Mouse (Mus musculus): Measurements from ENCODE around the gene Gm11541. TPM values are rescaled to one million over a fixed set of nuclear protein-coding genes. Genes with fewer than 3 reads are reported as not detected.
"Not testable (repeated sequence)": the region's sequence is repeated elsewhere in the genome, so short reads cannot be mapped to it uniquely, and the experiment has no call there.

Gm11541 gene
- polyA plus RNA-seq, 1 experiment from 2014 or later: not detected

DNA sequence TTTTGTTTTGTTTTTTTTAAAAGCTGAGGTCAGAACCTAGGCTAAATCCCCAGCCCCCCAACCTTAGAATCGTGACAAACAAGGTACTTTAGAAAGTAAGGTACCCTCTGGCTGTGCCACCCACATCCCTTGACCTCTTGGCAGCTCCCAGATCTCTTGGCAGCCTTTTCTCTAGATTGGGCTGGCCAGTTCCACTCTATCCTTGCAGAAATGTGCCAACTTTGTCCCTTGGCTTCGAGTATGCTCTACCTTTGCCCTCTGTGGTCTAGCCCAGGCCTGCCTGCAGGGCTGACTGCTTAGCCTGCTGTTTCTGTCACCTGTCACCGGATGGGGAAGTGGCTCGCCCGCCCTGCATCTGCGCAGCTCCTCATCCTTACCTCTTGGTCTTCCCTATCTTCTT, 39.0 kb downstream of the Gm11541 start:
- no peak for ATAC-seq (replicated peaks; ENCODE audit: low FRiP score)
- WGBS: 83% methylated on average over 6 of the region's 6 CpGs

GRCm38 (mm10) chr11:94661344-94661743, 43.0 kb downstream of the Gm11541 start:
- peaks cover 19% of the 10 kb centered on the region; the same call in 1 of the 2 replicates for H3K36me3 ChIP-seq (ENCODE audit: control insufficient read depth, insufficient read depth, low read length)
- no peaks in the 10 kb centered on the region for H3K4me1 ChIP-seq (replicated peaks; ENCODE audit: control insufficient read depth, insufficient read depth, low read length)
- no peak overlapping the region for H3K4me3 ChIP-seq (ENCODE audit: low read depth, low read length)
- H3K9ac ChIP-seq (ENCODE audit: low read depth, low read length): no peak overlapping the region
- no peaks in the 10 kb centered on the region for H3K27me3 ChIP-seq (replicated peaks; ENCODE audit: control insufficient read depth, insufficient read depth, low read length)
- 67% methylated on average over 1 of the region's 1 CpGs for WGBS
- no peak for DNase-seq (ENCODE audit: low spot score)
- ATAC-seq (replicated peaks; ENCODE audit: low FRiP score): no peak
- no peak overlapping the region for H3K27ac ChIP-seq (ENCODE audit: low read depth, low read length)
- no peaks in the 10 kb centered on the region for H3K9me3 ChIP-seq (ENCODE audit: control insufficient read depth, low read length)
- H3K4me2 ChIP-seq: no peak overlapping the region

More for the DNA sequence above, 39.0 kb downstream of the Gm11541 start:
- Histone ChIP-seq H3K27ac (ENCODE audit: low read depth, low read length) (no peak overlapping the region), H3K27me3 (replicated peaks; ENCODE audit: control insufficient read depth, insufficient read depth, low read length) (no peaks in the 10 kb centered on the region), H3K9me3 (ENCODE audit: control insufficient read depth, low read length) (no peaks in the 10 kb centered on the region), H3K4me1 (replicated peaks; ENCODE audit: control insufficient read depth, insufficient read depth, low read length) (no peaks in the 10 kb centered on the region), H3K4me3 (ENCODE audit: low read depth, low read length) (no peak overlapping the region), H3K36me3 (ENCODE audit: control insufficient read depth, insufficient read depth, low read length) (peaks cover 38% of the 10 kb centered on the region), H3K4me2 (no peak overlapping the region), H3K9ac (ENCODE audit: low read depth, low read length) (no peak overlapping the region)
- DNase-seq (ENCODE audit: low spot score): no peak

DNA sequence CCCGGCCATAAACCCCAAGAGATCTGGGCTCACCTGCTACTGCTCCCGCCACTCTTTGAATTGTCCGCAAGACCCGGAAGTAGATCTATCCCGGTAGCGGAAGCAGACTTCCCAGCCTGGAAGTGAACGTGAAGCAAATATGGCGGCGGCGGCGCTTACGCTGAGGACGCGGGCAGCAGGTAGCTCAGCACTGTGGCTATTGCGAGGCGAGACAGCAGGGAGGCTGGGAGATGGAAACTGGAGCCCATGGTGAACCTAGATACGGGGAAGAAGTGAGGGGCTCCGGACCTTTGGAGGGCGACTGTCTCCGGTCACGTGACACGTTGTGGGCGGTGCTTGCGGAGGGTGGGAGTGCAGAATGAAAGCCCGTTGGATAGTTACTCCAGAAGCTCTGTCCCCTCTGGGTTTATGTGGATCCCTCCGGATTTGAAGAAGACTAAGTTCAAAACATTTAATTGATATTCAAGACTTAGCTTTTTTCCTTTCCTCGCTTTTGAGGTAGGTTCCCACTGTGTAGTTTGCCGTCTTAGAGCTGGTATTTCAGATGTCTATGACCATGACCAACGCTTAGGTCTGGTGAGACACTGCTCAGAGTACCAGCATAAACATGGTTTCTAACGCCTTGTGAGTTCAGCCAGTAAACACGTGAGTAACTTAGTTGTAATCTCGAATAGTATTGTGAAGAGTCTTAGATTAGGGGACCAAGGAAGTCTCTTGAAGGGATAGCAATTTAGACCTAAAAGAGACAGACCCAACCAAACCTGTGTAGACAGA, 50.4 kb downstream of the Gm11541 start, which contains the start of the genes Mrpl27 and Eme1:
Gene Mrpl27, plus strand, starts transcription at position 105 of the 774 bp plus-strand sequence.
Gene Eme1, minus strand, starts transcription at position 302 of the 774 bp plus-strand sequence.
- Histone ChIP-seq H3K4me2 (peak within 1 kb of the TSS; percentile 87), H3K9me3 (ENCODE audit: control insufficient read depth, low read length) (no peaks in the 10 kb centered on the region), H3K27ac (ENCODE audit: low read depth, low read length) (peak within 1 kb of the TSS; percentile 92), H3K27me3 (replicated peaks; ENCODE audit: control insufficient read depth, insufficient read depth, low read length) (no peaks in the 10 kb centered on the region), H3K4me3 (ENCODE audit: low read depth, low read length) (peak within 1 kb of the TSS; percentile 81), H3K4me1 (replicated peaks; ENCODE audit: control insufficient read depth, insufficient read depth, low read length) (peaks cover 5% of the 10 kb centered on the region; the same call in 1 of the 2 replicates), H3K36me3 (ENCODE audit: control insufficient read depth, insufficient read depth, low read length) (peaks cover 9% of the 10 kb centered on the region; the same call in 1 of the 2 replicates), H3K9ac (ENCODE audit: low read depth, low read length) (peak within 1 kb of the TSS; percentile 85)
- peak; percentile 84 for DNase-seq (ENCODE audit: low spot score)
- ATAC-seq (replicated peaks; ENCODE audit: low FRiP score): peak; percentile 89
- 1% methylated on average over 32 of the region's 32 CpGs for WGBS

DNA sequence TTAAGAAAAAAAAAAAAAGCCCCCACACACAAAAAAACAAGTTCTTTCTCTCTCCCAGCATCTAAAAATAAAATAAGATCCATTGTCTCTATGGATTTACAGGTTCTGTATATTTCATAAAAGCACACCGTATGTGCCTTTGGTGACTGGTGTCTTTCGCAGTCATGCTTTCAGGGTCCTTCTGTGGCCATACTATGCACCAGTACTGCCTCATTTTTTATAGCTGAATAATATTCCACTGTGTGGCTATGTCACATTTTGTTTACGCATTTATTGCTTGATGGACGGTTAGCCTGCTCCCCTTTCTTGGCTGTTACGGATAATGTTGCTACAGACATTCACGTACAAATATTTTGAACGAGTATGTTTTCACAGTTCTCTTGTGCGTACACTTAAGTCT, 51.3 kb downstream of the Gm11541 start:
- no peak for DNase-seq (ENCODE audit: low spot score)
- peak overlapping the region; percentile 92 for H3K27ac ChIP-seq (ENCODE audit: low read depth, low read length)
- peaks cover 8% of the 10 kb centered on the region; the same call in 1 of the 2 replicates for H3K36me3 ChIP-seq (ENCODE audit: control insufficient read depth, insufficient read depth, low read length)
- 36% methylated on average over 8 of the region's 8 CpGs for whole genome bisulfite sequencing
- peak overlapping the region; percentile 81 for H3K4me3 ChIP-seq (ENCODE audit: low read depth, low read length)
- no peak for ATAC-seq (replicated peaks; ENCODE audit: low FRiP score)
- H3K4me1 ChIP-seq (replicated peaks; ENCODE audit: control insufficient read depth, insufficient read depth, low read length): peaks cover 5% of the 10 kb centered on the region; the same call in 1 of the 2 replicates
- H3K27me3 ChIP-seq (replicated peaks; ENCODE audit: control insufficient read depth, insufficient read depth, low read length): no peaks in the 10 kb centered on the region
- peak overlapping the region; percentile 87 for H3K4me2 ChIP-seq
- peak overlapping the region; percentile 85 for H3K9ac ChIP-seq (ENCODE audit: low read depth, low read length)
- no peaks in the 10 kb centered on the region for H3K9me3 ChIP-seq (ENCODE audit: control insufficient read depth, low read length)

- H3K4me3 ChIP-seq (ENCODE audit: low read depth, low read length); H3K27me3 ChIP-seq (replicated peaks; ENCODE audit: control insufficient read depth, insufficient read depth, low read length); H3K9ac ChIP-seq (ENCODE audit: low read depth, low read length); ATAC-seq (replicated peaks; ENCODE audit: low FRiP score); H3K27ac ChIP-seq (ENCODE audit: low read depth, low read length); H3K4me1 ChIP-seq (replicated peaks; ENCODE audit: control insufficient read depth, insufficient read depth, low read length); DNase-seq (ENCODE audit: low spot score); H3K4me2 ChIP-seq; H3K9me3 ChIP-seq (ENCODE audit: control insufficient read depth, low read length): not testable (repeated sequence)
- WGBS: 93% methylated on average over 5 of the region's 7 CpGs
- peaks cover 21% of the 10 kb centered on the region for H3K36me3 ChIP-seq (ENCODE audit: control insufficient read depth, insufficient read depth, low read length)
Measured at GRCm38 (mm10) chr11:94651241-94651640, 53.1 kb downstream of the Gm11541 start.

- Histone ChIP-seq H3K4me2 (no peak overlapping the region), H3K27me3 (replicated peaks; ENCODE audit: control insufficient read depth, insufficient read depth, low read length) (no peaks in the 10 kb centered on the region), H3K9ac (ENCODE audit: low read depth, low read length) (no peak overlapping the region), H3K4me1 (replicated peaks; ENCODE audit: control insufficient read depth, insufficient read depth, low read length) (no peaks in the 10 kb centered on the region), H3K9me3 (ENCODE audit: control insufficient read depth, low read length) (no peaks in the 10 kb centered on the region), H3K36me3 (ENCODE audit: control insufficient read depth, insufficient read depth, low read length) (peaks cover 53% of the 10 kb centered on the region), H3K27ac (ENCODE audit: low read depth, low read length) (no peak overlapping the region), H3K4me3 (ENCODE audit: low read depth, low read length) (no peak overlapping the region)
- DNase-seq (ENCODE audit: low spot score) (no peak), ATAC-seq (replicated peaks; ENCODE audit: low FRiP score) (no peak)
- 92% methylated on average over 4 of the region's 4 CpGs for WGBS
Measured at GRCm38 (mm10) chr11:94646457-94646856, 57.8 kb downstream of the Gm11541 start.

Other genes with a start within 250 kb of the Gm11541 start
- 2.7 and 4.7 TPM in 2 replicates for gene Cacna1g, start 230.3 kb downstream of the Gm11541 start, polyA plus RNA-seq (2014; fragmentation: Nextera tagmentation; extraction: Ambion mirVana)
- gene Spata20, start 218.3 kb downstream of the Gm11541 start, polyA plus RNA-seq (2014; fragmentation: Nextera tagmentation; extraction: Ambion mirVana): not detected in 2 replicates
- 0.84 and 0.91 TPM in 2 replicates for gene Epn3, start 204.5 kb downstream of the Gm11541 start, polyA plus RNA-seq (2014; fragmentation: Nextera tagmentation; extraction: Ambion mirVana)
- gene Mycbpap, start 182.8 kb downstream of the Gm11541 start, polyA plus RNA-seq (2014; fragmentation: Nextera tagmentation; extraction: Ambion mirVana): 0.84 and 1.1 TPM in 2 replicates
- gene Rsad1, start 155.2 kb downstream of the Gm11541 start, polyA plus RNA-seq (2014; fragmentation: Nextera tagmentation; extraction: Ambion mirVana): 3.9 and 4.1 TPM in 2 replicates
- gene Chad, start 139.5 kb downstream of the Gm11541 start, polyA plus RNA-seq (2014; fragmentation: Nextera tagmentation; extraction: Ambion mirVana): 0.16 and 0.25 TPM in 2 replicates
- gene Acsf2, start 102.6 kb downstream of the Gm11541 start, polyA plus RNA-seq (2014; fragmentation: Nextera tagmentation; extraction: Ambion mirVana): 2.6 and 3.1 TPM in 2 replicates
- 224 and 246 TPM in 2 replicates for gene Lrrc59, start 74.7 kb downstream of the Gm11541 start, polyA plus RNA-seq (2014; fragmentation: Nextera tagmentation; extraction: Ambion mirVana)
- 127 and 132 TPM in 2 replicates for gene Mrpl27, start 50.7 kb downstream of the Gm11541 start, polyA plus RNA-seq (2014; fragmentation: Nextera tagmentation; extraction: Ambion mirVana)
- 35.5 and 40.5 TPM in 2 replicates for gene Eme1, start 50.5 kb downstream of the Gm11541 start, polyA plus RNA-seq (2014; fragmentation: Nextera tagmentation; extraction: Ambion mirVana)
- gene Xylt2, start 27.0 kb downstream of the Gm11541 start, polyA plus RNA-seq (2014; fragmentation: Nextera tagmentation; extraction: Ambion mirVana): 8.8 and 10.5 TPM in 2 replicates
- 0.23 TPM in 1 of 2 replicates, not detected in the other for gene Cdc34b, start 37.3 kb upstream of the Gm11541 start, polyA plus RNA-seq (2014; fragmentation: Nextera tagmentation; extraction: Ambion mirVana)
- not detected in 2 replicates for gene Tmem92, start 78.2 kb upstream of the Gm11541 start, polyA plus RNA-seq (2014; fragmentation: Nextera tagmentation; extraction: Ambion mirVana)
- 191 and 221 TPM in 2 replicates for gene Col1a1, start 231.7 kb upstream of the Gm11541 start, polyA plus RNA-seq (2014; fragmentation: Nextera tagmentation; extraction: Ambion mirVana)